Mouse (Mus musculus) MEL (cell line): Measurements from ENCODE around the gene Rpl14.

Source experiments
- CHD2 ChIP-seq: IDR thresholded peaks from 2 replicates; pipeline ENCODE4 v1.6.1; 2011; ENCODE audit warnings: low read length, improper control_type of control experiment
- CTCF ChIP-seq, 3 experiments: IDR thresholded peaks in 2 of 3; conservative IDR thresholded peaks in 1 of 3; 2 replicates each; pipeline ENCODE4 v1.5.1; 2011 to 2012; ENCODE audit warnings: low read length in 3 of 3, low read depth in 2 of 3, mild to moderate bottlenecking in 2 of 3, improper control_type of control experiment in 1 of 3, inconsistent platforms in 1 of 3, mixed read lengths in 1 of 3, moderate library complexity in 1 of 3; ENCODE audit not compliant: control insufficient read depth in 1 of 3, insufficient read depth in 1 of 3, poor library complexity in 1 of 3, severe bottlenecking in 1 of 3
- GATA1 ChIP-seq: IDR thresholded peaks from 2 replicates; pipeline ENCODE4 v1.6.1; 2011; ENCODE audit warnings: low read depth, low read length, improper control_type of control experiment
- MAX ChIP-seq: IDR thresholded peaks from 2 replicates; pipeline ENCODE4 v1.6.1; 2011; ENCODE audit warnings: low read length, improper control_type of control experiment
- MYB ChIP-seq: IDR thresholded peaks from 2 replicates; pipeline ENCODE4 v1.6.1; 2011; ENCODE audit warnings: mild to moderate bottlenecking, low read depth, low read length, improper control_type of control experiment
- NELFE ChIP-seq: IDR thresholded peaks from 2 replicates; pipeline ENCODE4 v1.6.1; 2011; ENCODE audit warnings: low read depth, low read length, improper control_type of control experiment

GRCm38 (mm10) chr9:120571593-120572385, 545 bp downstream of the Rpl14 start:
- no peak for TF ChIP-seq NELFE
- TF ChIP-seq GATA1, result no peak
- no peak for TF ChIP-seq MYB
- TF ChIP-seq CTCF (IDR thresholded peaks at IDR 0.05 in 2 of 3, conservative IDR thresholded peaks at IDR 0.05 in 1 of 3; ENCODE audit: control insufficient read depth in 1 of 3, insufficient read depth in 1 of 3, low read depth in 2 of 3, low read length in 3 of 3, poor library complexity in 1 of 3, severe bottlenecking in 1 of 3), result no peak
- no peak for TF ChIP-seq CHD2
- no peak for TF ChIP-seq MAX
